8 mouse cellular contexts compared by ENCODE assay signal in the genomic region with DNA sequence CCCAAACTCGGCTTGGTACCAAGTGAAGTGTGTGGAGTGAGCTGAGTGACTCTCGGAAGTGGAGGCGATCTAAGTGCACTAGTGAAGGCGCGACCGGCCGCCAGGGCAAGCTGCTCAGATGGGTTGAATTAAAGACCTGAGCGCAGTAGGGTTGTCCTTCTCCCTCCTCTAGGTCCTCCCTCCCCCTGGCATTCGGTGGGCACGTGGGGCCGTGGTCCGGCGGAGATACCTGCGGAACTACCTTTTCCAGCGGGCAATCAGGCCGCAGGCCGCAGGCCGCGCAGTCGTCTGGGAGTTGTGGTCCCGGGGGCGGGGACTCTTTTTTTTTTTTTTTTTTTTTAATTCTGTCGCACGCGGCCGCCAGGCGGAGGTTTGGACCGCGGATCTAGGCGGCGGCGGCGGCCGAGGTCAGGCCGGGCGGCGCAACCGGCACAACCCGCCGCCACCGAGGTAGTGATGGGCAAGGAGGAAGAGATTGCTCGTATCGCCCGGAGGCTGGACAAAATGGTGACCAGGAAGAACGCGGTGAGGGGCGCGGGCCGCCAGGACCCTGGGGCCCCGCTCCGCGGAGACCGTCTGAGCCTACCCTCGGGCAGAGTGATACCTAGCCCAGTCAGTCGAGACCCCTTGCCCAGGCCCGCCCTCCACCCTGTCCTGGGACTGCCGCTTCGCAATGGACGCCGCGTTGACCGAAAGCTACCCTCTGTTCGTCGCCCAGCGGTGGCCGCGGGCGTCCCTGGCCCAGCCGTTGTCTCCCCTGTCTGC. TPM values are rescaled to one million over a fixed set of nuclear protein-coding genes. Genes with fewer than 3 reads are reported as not detected.
DNase-seq lines count a peak whose midpoint lies in the region; ATAC-seq lines count a peak whose summit lies in the region.

A gene (plus strand): TSS at position 360 of the 765 bp plus-strand sequence.

- peak within 1 kb of the TSS; percentile 4 for H3K27ac ChIP-seq in intestine, embryonic 16.5 days (ENCODE audit: low read length)
- H3K27ac ChIP-seq in limb, embryonic 10.5 days, result peak within 1 kb of the TSS; percentile 93
- H3K27ac ChIP-seq in midbrain, embryonic 11.5 days (ENCODE audit: low read depth, low read length), result no peak within 1 kb of the TSS

- H3K9ac ChIP-seq in intestine, embryonic 16.5 days (ENCODE audit: low read depth, low read length), result peak within 1 kb of the TSS; percentile 86
- H3K9ac ChIP-seq in midbrain, embryonic 11.5 days (ENCODE audit: low read length), result peak within 1 kb of the TSS; percentile 84

- peak; percentile 73 for DNase-seq in embryo, embryonic 10 days (ENCODE audit: low spot score)
- peak; percentile 13 for DNase-seq in gonadal fat pad, adult 2 months (ENCODE audit: low read depth)
- peak; percentile 86 for DNase-seq in limb, embryonic 10.5 days (ENCODE audit: low spot score)
- DNase-seq in midbrain, embryonic 11.5 days (ENCODE audit: low spot score, missing footprints), result peak; percentile 97
- DNase-seq in spleen, adult 12 weeks (ENCODE audit: low spot score), result peak; percentile 32

- H3K4me1 ChIP-seq in erythroblast, embryonic 14.5 days (ENCODE audit: control insufficient read depth), result peaks cover 21% of the 10 kb centered on the region
- peaks cover 13% of the 10 kb centered on the region for H3K4me1 ChIP-seq in intestine, embryonic 16.5 days (ENCODE audit: control insufficient read depth, insufficient read depth, low read length)
- peaks cover 41% of the 10 kb centered on the region for H3K4me1 ChIP-seq in limb, embryonic 10.5 days
- peaks cover 16% of the 10 kb centered on the region for H3K4me1 ChIP-seq in midbrain, embryonic 11.5 days (ENCODE audit: control insufficient read depth, insufficient read depth, low read length)

- H3K9me3 ChIP-seq in erythroblast, embryonic 14.5 days (ENCODE audit: control insufficient read depth, low read length), result no peaks in the 10 kb centered on the region
- H3K9me3 ChIP-seq in intestine, embryonic 16.5 days (ENCODE audit: control insufficient read depth, low read length), result no peaks in the 10 kb centered on the region
- no peaks in the 10 kb centered on the region for H3K9me3 ChIP-seq in limb, embryonic 10.5 days (replicated peaks)
- H3K9me3 ChIP-seq in midbrain, embryonic 11.5 days (ENCODE audit: control insufficient read depth, low read length), result no peaks in the 10 kb centered on the region

- peak within 1 kb of the TSS; percentile 61 for H3K4me3 ChIP-seq in erythroblast, embryonic 14.5 days (replicated peaks)
- peak within 1 kb of the TSS; percentile 77 for H3K4me3 ChIP-seq in intestine, embryonic 16.5 days (ENCODE audit: low read length)
- H3K4me3 ChIP-seq in limb, embryonic 10.5 days, result peak within 1 kb of the TSS; percentile 76
- H3K4me3 ChIP-seq in midbrain, embryonic 11.5 days (ENCODE audit: low read depth, low read length), result peak within 1 kb of the TSS; percentile 59

- ATAC-seq in erythroblast, adult 5-6 weeks (replicated peaks; ENCODE audit: low FRiP score, poor library complexity, severe bottlenecking), result no peak
- peak; percentile 54 for ATAC-seq in intestine, embryonic 16.5 days
- peak; percentile 75 for ATAC-seq in midbrain, embryonic 11.5 days (ENCODE audit: low FRiP score)

- H3K27me3 ChIP-seq in erythroblast, embryonic 14.5 days (ENCODE audit: control insufficient read depth), result peaks cover 32% of the 10 kb centered on the region
- H3K27me3 ChIP-seq in intestine, embryonic 16.5 days (replicated peaks; ENCODE audit: control insufficient read depth, insufficient read depth, low read length), result peaks cover 10% of the 10 kb centered on the region; the same call in 1 of the 2 replicates
- H3K27me3 ChIP-seq in limb, embryonic 10.5 days (ENCODE audit: low read depth, poor library complexity, severe bottlenecking), result no peaks in the 10 kb centered on the region
- no peaks in the 10 kb centered on the region; the same call in 1 of the 2 replicates for H3K27me3 ChIP-seq in midbrain, embryonic 11.5 days (ENCODE audit: control insufficient read depth, insufficient read depth, low read length)

- H3K4me2 ChIP-seq in intestine, embryonic 16.5 days (ENCODE audit: low read depth, low read length), result peak within 1 kb of the TSS; percentile 90
- H3K4me2 ChIP-seq in midbrain, embryonic 11.5 days, result peak within 1 kb of the TSS; percentile 77

- H3K36me3 ChIP-seq in erythroblast, embryonic 14.5 days (ENCODE audit: control insufficient read depth), result no peaks in the 10 kb centered on the region
- H3K36me3 ChIP-seq in intestine, embryonic 16.5 days (ENCODE audit: control insufficient read depth, insufficient read depth, low read length), result no peaks in the 10 kb centered on the region
- H3K36me3 ChIP-seq in limb, embryonic 10.5 days, result peaks cover 12% of the 10 kb centered on the region; the same call in 1 of the 2 replicates
- no peaks in the 10 kb centered on the region for H3K36me3 ChIP-seq in midbrain, embryonic 11.5 days (ENCODE audit: control insufficient read depth, insufficient read depth, low read length)

- WGBS in intestine, embryonic 16.5 days, result under 1% methylated on average over 64 of the region's 69 CpGs
- WGBS in limb, embryonic 10.5 days, result under 1% methylated on average over 69 of the region's 69 CpGs
- under 1% methylated on average over 64 of the region's 69 CpGs for WGBS in midbrain, embryonic 11.5 days

RNA-seq across cellular contexts. Expression of the gene that starts here (rescaled TPM):
- 0.02 TPM in 1 of 2 replicates, not detected in the other for polyA plus RNA-seq in erythroblast, embryonic 14.5 days (2012)
- not detected in 2 replicates for total RNA-seq in erythroblast, adult 5-6 weeks (2015; ENCODE audit: low replicate concordance)
- total RNA-seq in erythroblast, adult 5-6 weeks (2017; ENCODE audit: low replicate concordance), result not detected in 2 replicates
- polyA plus RNA-seq in gonadal fat pad, adult 2 months (2012; rRNA removed), result 16.8 and 20.6 TPM in 2 replicates
- 15.1 and 16.4 TPM in 2 replicates for polyA plus RNA-seq in intestine, embryonic 16.5 days (2015; fragmentation: Nextera tagmentation; extraction: Ambion mirVana)
- polyA plus RNA-seq in limb, embryonic 10.5 days (2016; fragmentation: Nextera tagmentation; extraction: Ambion mirVana), result 16.5 and 25.8 TPM in 2 replicates
- polyA plus RNA-seq in midbrain, embryonic 11.5 days (2014; fragmentation: Nextera tagmentation; extraction: Ambion mirVana), result 15.5 and 16.0 TPM in 2 replicates

Comparison
In these comparisons a context has a peak if more than half of its experiments do, and no peak if none do; other contexts are left out.
1. RNA of the gene that starts here (polyA plus RNA-seq): 16.5 to 25.8 TPM in limb, embryonic 10.5 days, 16.8 to 20.6 TPM in gonadal fat pad, adult 2 months, 15.5 to 16.0 TPM in midbrain, embryonic 11.5 days and 15.1 to 16.4 TPM in intestine, embryonic 16.5 days; 0.02 TPM in erythroblast, embryonic 14.5 days; every median in the first group is over 10 times any median in the second.
2. DNase-seq: peak in every context shown above with its lines; median percentile 97 in midbrain, embryonic 11.5 days; 86 in limb, embryonic 10.5 days; 73 in embryo, embryonic 10 days; 32 in spleen, adult 12 weeks; 13 in gonadal fat pad, adult 2 months.
3. Peak in every context shown above with its lines, with median percentiles within 50 percentile points of each other: H3K4me3 ChIP-seq.